Mouse (Mus musculus) midbrain, embryonic 14.5 days (tissue): ENCODE measurements at regions not wholly inside any gene's neighbourhood (a gene's known extent, or its start where the extent isn't known, plus 50 kb on each side); places are given as distances from the start of the nearest gene placed in this dataset.
A peak's percentile ranks its signal among the peaks of the same experiment; 100 is the strongest.

ENCODE experiments used
- ATAC-seq: fragments of 200-750 bp; cut with Nextera tagmentation; 2 replicates; pipeline ENCODE4 v1.8.0; 2017; ENCODE audit warnings: moderate number of reproducible peaks, moderate library complexity; ENCODE audit not compliant: low FRiP score, low TSS enrichment
- DNase-seq: peaks from one replicate; pipeline ENCODE4 v3.0.0-alpha.2; 2015
- H3K27ac ChIP-seq: fragments of 300-500 bp; sonication (generic); replicated peaks from 2 replicates; pipeline ENCODE4 v1.5.1; 2014; ENCODE audit warnings: mild to moderate bottlenecking, low read depth, low read length, moderate library complexity
- H3K27me3 ChIP-seq: fragments of 300-500 bp; sonication (generic); 2 replicates; pipeline ENCODE4 v1.6.1; 2014; ENCODE audit warnings: low read length, control low read depth, mixed read lengths; ENCODE audit not compliant: control insufficient read depth, insufficient read depth
- H3K36me3 ChIP-seq: fragments of 300-500 bp; sonication (generic); 2 replicates; pipeline ENCODE4 v1.6.1; 2014; ENCODE audit warnings: low read length, control low read depth; ENCODE audit not compliant: control insufficient read depth, insufficient read depth
- H3K4me1 ChIP-seq: fragments of 300-500 bp; sonication (generic); 2 replicates; pipeline ENCODE4 v1.6.1; 2014; ENCODE audit warnings: mild to moderate bottlenecking, antibody characterized with exemption, low read length, control low read depth; ENCODE audit not compliant: control insufficient read depth, insufficient read depth
- H3K4me2 ChIP-seq: fragments of 300-500 bp; sonication (generic); 2 replicates; pipeline ENCODE4 v1.6.1; 2014; ENCODE audit warnings: mild to moderate bottlenecking, low read length, moderate library complexity
- H3K4me3 ChIP-seq: fragments of 300-500 bp; sonication (generic); replicated peaks from 2 replicates; pipeline ENCODE4 v1.5.1; 2014; ENCODE audit warnings: low read depth, low read length
- H3K9ac ChIP-seq: fragments of 300-500 bp; sonication (generic); replicated peaks from 2 replicates; pipeline ENCODE4 v1.6.1; 2014; ENCODE audit warnings: mild to moderate bottlenecking, low read length, moderate library complexity
- H3K9me3 ChIP-seq: fragments of 300-500 bp; sonication (generic); 2 replicates; pipeline ENCODE4 v1.6.1; 2016; ENCODE audit warnings: low read length, control low read depth, mixed read lengths; ENCODE audit not compliant: control insufficient read depth
- WGBS: fragments of 180-500 bp; shearing (Covaris S2); extraction: QIAGEN DNeasy Blood & Tissue Kit; methylation state at CpG from one replicate; pipeline ENCODE4 v1.1.7; 2014; 5-methylcytosine and 5-hydroxymethylcytosine counted together

DNA sequence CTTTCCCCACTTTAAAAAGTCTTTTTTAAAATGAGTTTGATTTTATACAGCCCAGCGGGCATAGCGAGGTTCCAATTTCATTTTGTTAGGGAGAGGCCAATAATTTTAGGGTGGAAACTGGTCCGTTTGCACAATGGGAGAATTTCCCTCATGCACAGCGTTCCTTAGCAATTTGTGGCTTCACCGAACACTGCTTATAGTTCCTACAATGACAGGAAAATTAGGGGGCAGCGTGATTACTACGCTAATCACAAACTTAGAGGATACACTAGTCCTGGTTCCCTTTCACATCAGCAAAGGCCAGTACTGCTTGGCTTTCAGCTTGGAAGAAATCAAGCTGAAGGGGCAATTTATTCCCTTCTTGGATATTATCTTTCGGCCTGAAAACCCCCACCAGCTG is 745.1 kb upstream of the Gm19410 start:
- no peak for ATAC-seq
- 91% methylated on average over 8 of the region's 8 CpGs for WGBS
- no peak overlapping the region for H3K27ac ChIP-seq

DNA sequence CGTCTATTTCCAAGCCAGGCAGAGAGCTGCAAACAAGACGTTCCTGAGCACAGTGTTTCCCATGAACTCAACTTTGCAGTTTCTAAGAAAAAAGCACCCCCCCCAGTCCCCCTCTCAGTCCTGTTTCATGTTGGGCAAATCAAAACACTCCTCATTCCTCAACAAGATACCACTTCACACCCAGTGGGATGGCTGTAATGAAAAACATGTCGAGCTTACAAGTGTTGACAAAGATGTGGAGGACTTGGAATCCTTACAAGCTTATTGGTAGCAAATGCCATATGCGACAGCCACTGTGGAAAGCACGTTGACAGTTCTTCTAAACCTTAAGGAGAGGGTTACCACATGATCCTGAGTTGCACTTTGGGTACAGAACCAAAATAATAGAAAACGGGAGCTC is 742.9 kb upstream of the Gm19410 start:
- Histone ChIP-seq H3K4me1 (no peaks in the 10 kb centered on the region), H3K4me3 (no peak overlapping the region), H3K27ac (no peak overlapping the region), H3K9ac (no peak overlapping the region), H3K36me3 (no peaks in the 10 kb centered on the region), H3K27me3 (no peaks in the 10 kb centered on the region), H3K4me2 (no peak overlapping the region), H3K9me3 (no peaks in the 10 kb centered on the region)
- DNase-seq (no peak), ATAC-seq (no peak)
- WGBS = 89% methylated on average over 6 of the region's 6 CpGs

More for the DNA sequence above, 745.1 kb upstream of the Gm19410 start:
- no peaks in the 10 kb centered on the region for H3K9me3 ChIP-seq
- H3K4me1 ChIP-seq = no peaks in the 10 kb centered on the region
- no peak overlapping the region for H3K9ac ChIP-seq
- no peak overlapping the region for H3K4me2 ChIP-seq
- DNase-seq = no peak
- no peaks in the 10 kb centered on the region for H3K27me3 ChIP-seq
- H3K4me3 ChIP-seq = no peak overlapping the region
- no peaks in the 10 kb centered on the region for H3K36me3 ChIP-seq

DNA sequence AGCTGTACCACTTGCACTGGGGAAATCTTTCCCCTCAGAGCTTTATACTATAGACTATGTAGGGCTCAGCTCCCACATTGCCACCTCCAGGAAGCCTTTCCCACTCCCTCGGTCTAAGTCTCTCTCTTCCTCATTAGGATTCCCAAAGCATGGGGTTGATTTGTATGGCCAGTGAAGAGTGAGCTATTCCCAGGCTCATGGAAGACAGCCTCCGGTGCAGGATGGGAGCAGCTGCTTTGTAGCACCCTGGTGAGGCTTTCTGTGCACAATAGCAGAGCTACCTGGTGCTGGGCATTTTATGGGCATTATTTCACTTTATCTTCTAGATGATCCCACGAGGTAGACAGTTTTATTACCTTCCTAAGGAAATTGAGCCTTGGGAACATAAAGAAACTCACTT is 717.8 kb upstream of the Gm19410 start:
- Histone ChIP-seq H3K4me2 (no peak overlapping the region), H3K4me1 (no peaks in the 10 kb centered on the region), H3K9me3 (no peaks in the 10 kb centered on the region), H3K9ac (no peak overlapping the region), H3K27ac (no peak overlapping the region), H3K27me3 (no peaks in the 10 kb centered on the region), H3K4me3 (no peak overlapping the region), H3K36me3 (no peaks in the 10 kb centered on the region)
- ATAC-seq = no peak
- no peak for DNase-seq
- WGBS = 66% methylated on average over 3 of the region's 3 CpGs

DNA sequence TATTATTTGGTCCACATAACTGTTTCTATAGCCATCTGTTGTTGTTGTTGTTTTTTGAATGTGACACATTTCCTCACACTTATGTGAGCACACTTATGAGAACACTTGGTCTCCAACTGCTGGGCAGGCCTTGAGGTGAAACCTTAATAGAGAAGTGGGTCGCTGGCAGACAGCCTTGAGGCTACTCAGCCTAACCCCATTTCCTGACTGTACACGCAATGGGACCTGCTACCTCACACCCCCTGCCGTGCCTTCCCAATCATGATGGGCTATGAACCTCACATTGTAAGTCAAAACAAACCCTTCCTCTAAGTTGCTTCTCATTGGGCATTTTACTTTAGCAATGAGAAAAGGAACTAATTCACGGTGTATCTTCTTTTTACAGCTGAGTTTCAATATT is 712.1 kb upstream of the Gm19410 start:
- WGBS = 91% methylated on average over 4 of the region's 4 CpGs
- no peak overlapping the region for H3K27ac ChIP-seq
- H3K9ac ChIP-seq = no peak overlapping the region
- no peak overlapping the region for H3K4me2 ChIP-seq
- H3K27me3 ChIP-seq = no peaks in the 10 kb centered on the region
- H3K4me1 ChIP-seq = no peaks in the 10 kb centered on the region
- H3K4me3 ChIP-seq = no peak overlapping the region
- no peak for ATAC-seq
- no peak for DNase-seq
- no peaks in the 10 kb centered on the region for H3K9me3 ChIP-seq
- H3K36me3 ChIP-seq = no peaks in the 10 kb centered on the region

DNA sequence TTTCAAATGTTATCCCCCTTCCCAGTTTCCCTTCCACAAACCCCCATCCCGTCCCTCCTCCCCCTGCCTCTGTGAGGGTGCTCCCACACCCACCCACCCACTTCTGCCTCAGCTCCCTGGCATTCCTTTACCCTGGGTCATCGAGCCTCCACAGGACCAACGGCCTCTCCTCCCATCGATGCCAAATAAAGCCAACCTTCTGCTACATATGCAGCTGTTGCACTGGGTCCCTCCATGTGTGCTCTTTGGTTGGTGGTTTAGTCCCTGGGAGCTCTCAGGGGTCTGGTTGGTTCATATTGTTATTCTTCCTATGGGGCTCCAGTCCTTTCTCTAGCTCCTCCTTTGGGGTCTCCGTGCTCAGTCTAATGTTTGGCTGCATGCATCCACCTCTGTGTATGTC is 704.5 kb upstream of the Gm19410 start:
- H3K36me3 ChIP-seq = no peaks in the 10 kb centered on the region
- no peak overlapping the region for H3K4me2 ChIP-seq
- H3K9me3 ChIP-seq = no peaks in the 10 kb centered on the region
- ATAC-seq = no peak
- no peak for DNase-seq
- H3K9ac ChIP-seq = no peak overlapping the region
- WGBS = 89% methylated on average over 5 of the region's 5 CpGs
- H3K27me3 ChIP-seq = no peaks in the 10 kb centered on the region
- no peaks in the 10 kb centered on the region for H3K4me1 ChIP-seq
- H3K27ac ChIP-seq = no peak overlapping the region
- H3K4me3 ChIP-seq = no peak overlapping the region

DNA sequence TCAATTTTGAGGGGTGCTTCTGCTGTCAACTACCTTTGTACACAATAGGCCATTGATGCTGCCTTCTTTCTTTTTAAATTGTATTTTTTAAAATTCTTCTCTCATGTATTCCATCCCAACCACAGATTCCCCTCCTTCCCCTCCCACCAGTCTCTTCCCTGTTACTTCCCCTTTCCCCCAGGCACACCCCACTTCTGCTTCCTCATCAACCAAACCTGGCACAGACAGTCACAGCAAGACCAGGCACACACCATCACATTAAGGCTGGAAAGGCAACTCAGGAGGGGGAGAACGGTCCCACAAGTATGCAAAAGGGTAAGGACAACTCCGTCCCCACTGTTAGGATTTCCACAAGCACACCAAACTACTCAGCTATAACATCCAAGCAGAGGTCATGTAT is 697.4 kb upstream of the Gm19410 start:
- 91% methylated on average over 2 of the region's 2 CpGs for WGBS

DNA sequence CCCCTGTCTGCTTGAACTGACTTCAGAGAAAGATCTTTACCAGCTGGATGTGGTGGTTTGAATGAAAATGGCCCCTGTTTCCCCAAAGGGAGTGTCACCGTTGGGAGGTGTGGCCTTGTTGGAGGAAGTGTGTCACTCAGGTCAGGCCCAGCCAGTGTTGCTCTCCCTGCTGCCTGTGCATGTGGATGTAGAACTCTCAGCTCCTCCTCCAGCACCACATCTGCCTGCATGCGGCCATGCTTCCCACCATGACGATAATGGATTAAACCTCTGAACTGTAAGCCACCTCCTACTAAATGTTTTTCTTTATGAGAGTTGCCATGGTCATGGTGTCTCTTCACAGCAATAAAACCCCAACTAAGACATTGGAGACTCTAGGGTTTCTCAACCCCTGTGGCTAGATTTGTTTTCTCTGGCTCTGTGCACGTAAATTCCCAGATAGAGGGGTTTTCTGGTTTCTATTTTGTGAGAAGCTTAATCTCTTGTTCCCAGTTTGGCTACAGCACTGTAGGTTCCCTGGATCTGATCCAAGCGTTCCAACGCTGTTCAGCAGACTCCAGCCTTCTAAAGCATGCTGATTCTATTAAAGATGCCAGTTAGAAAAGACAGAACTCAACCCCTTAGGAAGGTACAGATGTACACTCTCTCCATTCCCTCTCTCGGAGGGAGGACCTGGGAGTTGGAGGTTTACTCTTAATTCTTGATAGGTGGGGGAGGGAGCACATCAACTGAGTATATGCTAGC is 695.2 kb upstream of the Gm19410 start:
- H3K4me1 ChIP-seq = 0 out of 2 replicates have a peak, but pooled peaks cover 3% of the 10 kb centered on the region
- 69% methylated on average over 7 of the region's 7 CpGs for WGBS
- no peak overlapping the region for H3K27ac ChIP-seq
- no peaks in the 10 kb centered on the region for H3K9me3 ChIP-seq
- no peak overlapping the region for H3K4me2 ChIP-seq
- no peaks in the 10 kb centered on the region for H3K27me3 ChIP-seq
- ATAC-seq (no peak), DNase-seq (peak; percentile 53)
- H3K36me3 ChIP-seq = no peaks in the 10 kb centered on the region
- H3K4me3 ChIP-seq = no peak overlapping the region
- no peak overlapping the region for H3K9ac ChIP-seq

More for the DNA sequence above, 697.4 kb upstream of the Gm19410 start:
- no peak overlapping the region for H3K9ac ChIP-seq
- no peak overlapping the region for H3K4me2 ChIP-seq
- ATAC-seq (no peak), DNase-seq (no peak)
- H3K9me3 ChIP-seq = no peaks in the 10 kb centered on the region
- H3K27ac ChIP-seq = no peak overlapping the region
- H3K27me3 ChIP-seq = no peaks in the 10 kb centered on the region
- no peaks in the 10 kb centered on the region for H3K36me3 ChIP-seq
- H3K4me3 ChIP-seq = no peak overlapping the region
- H3K4me1 ChIP-seq = no peaks in the 10 kb centered on the region

DNA sequence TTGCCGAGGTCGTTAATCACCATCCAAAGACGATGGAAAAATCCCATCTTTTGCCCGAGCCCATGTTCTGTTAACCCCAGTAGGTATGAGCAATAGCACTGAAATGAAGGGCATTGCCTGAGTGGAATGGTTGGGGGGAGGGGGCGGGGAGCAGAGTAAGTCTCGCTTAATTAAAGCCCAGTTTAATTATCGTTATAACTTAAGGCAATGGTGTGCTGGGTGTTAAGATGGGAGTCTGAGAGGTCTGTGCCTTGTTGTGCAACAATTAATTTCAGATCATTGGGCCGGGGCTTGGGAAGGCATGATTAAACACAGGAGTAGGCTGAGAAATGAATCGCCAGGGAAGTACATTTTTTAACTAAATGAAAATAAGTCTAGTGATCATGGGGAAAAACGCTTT is 689.6 kb upstream of the Gm19410 start:
- ATAC-seq (no peak), DNase-seq (no peak)
- 0 out of 2 replicates have a peak, but pooled peaks cover 3% of the 10 kb centered on the region for H3K4me1 ChIP-seq
- no peaks in the 10 kb centered on the region for H3K36me3 ChIP-seq
- no peak overlapping the region for H3K9ac ChIP-seq
- 85% methylated on average over 10 of the region's 10 CpGs for WGBS
- H3K4me3 ChIP-seq = no peak overlapping the region
- H3K9me3 ChIP-seq = no peaks in the 10 kb centered on the region
- no peak overlapping the region for H3K4me2 ChIP-seq
- H3K27ac ChIP-seq = no peak overlapping the region
- H3K27me3 ChIP-seq = no peaks in the 10 kb centered on the region

DNA sequence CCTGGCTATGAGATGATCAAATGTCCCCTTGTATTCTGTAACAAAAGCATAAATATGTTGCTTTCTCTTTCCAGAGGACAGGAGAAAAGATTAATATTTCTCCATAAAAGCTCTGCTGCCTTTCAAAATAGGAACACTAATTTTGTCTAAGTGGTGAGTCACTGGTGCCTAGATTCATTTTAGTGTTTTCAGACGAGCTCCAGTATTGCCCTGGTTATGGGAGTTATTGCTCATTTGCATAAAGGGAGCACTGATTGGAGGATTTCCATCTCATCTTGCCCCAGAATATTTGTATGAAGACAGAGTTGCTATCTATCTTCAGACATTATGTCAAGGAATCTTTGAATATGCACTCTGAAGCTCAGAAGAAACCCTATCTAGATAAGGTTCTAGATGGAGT is 682.4 kb upstream of the Gm19410 start:
- no peak overlapping the region for H3K4me2 ChIP-seq
- H3K36me3 ChIP-seq = no peaks in the 10 kb centered on the region
- ATAC-seq = no peak
- no peaks in the 10 kb centered on the region for H3K4me1 ChIP-seq
- WGBS = 67% methylated on average over 1 of the region's 1 CpGs
- no peak overlapping the region for H3K4me3 ChIP-seq
- H3K9me3 ChIP-seq = no peaks in the 10 kb centered on the region
- H3K27ac ChIP-seq = no peak overlapping the region
- DNase-seq = no peak
- H3K9ac ChIP-seq = no peak overlapping the region
- H3K27me3 ChIP-seq = no peaks in the 10 kb centered on the region
